Mouse (Mus musculus) kidney, postnatal 36 days (tissue): Measurements from ENCODE around the gene Lrrc8c.

Experiments used
- DNase-seq, 2 experiments: peaks; one replicate each; pipeline ENCODE4 v3.0.0; 2021 to 2022; ENCODE audit warnings: mixed read lengths in 2 of 2

The Lrrc8c gene

GRCm38 (mm10) chr5:105557346-105557745 lies 38.2 kb downstream of the Lrrc8c start:
- DNase-seq = no peak

GRCm38 (mm10) chr5:105557777-105558240 lies 38.6 kb downstream of the Lrrc8c start:
- DNase-seq = no peak

GRCm38 (mm10) chr5:105558517-105558916 lies 39.3 kb downstream of the Lrrc8c start:
- no peak for DNase-seq

- DNase-seq = peak; percentile 20 to 25
Measured at GRCm38 (mm10) chr5:105561926-105562325, 42.7 kb downstream of the Lrrc8c start.

GRCm38 (mm10) chr5:105564761-105565160 lies 45.6 kb downstream of the Lrrc8c start:
- DNase-seq = no peak

- no peak for DNase-seq
Measured at GRCm38 (mm10) chr5:105565824-105566223, 46.6 kb downstream of the Lrrc8c start.

- no peak for DNase-seq
Measured at GRCm38 (mm10) chr5:105566852-105567412, 47.7 kb downstream of the Lrrc8c start.

GRCm38 (mm10) chr5:105568043-105568747 lies 49.0 kb downstream of the Lrrc8c start:
- DNase-seq = no peak

- DNase-seq = no peak
Measured at GRCm38 (mm10) chr5:105569168-105569567, 50.0 kb downstream of the Lrrc8c start.

GRCm38 (mm10) chr5:105572160-105572692 lies 53.0 kb downstream of the Lrrc8c start:
- no peak for DNase-seq

GRCm38 (mm10) chr5:105572876-105573275 lies 53.7 kb downstream of the Lrrc8c start:
- DNase-seq = no peak

- DNase-seq = no peak
Measured at GRCm38 (mm10) chr5:105574835-105575234, 55.6 kb downstream of the Lrrc8c start.

GRCm38 (mm10) chr5:105575839-105576238 lies 56.7 kb downstream of the Lrrc8c start:
- DNase-seq = no peak

GRCm38 (mm10) chr5:105580909-105581308 lies 61.7 kb downstream of the Lrrc8c start:
- DNase-seq = peak in 1 of 2 experiments; percentile 17

GRCm38 (mm10) chr5:105585929-105586328 lies 66.7 kb downstream of the Lrrc8c start:
- DNase-seq = no peak

GRCm38 (mm10) chr5:105586655-105587054 lies 67.5 kb downstream of the Lrrc8c start:
- DNase-seq = peak; percentile 42 to 65

- no peak for DNase-seq
Measured at GRCm38 (mm10) chr5:105587471-105587870, 68.3 kb downstream of the Lrrc8c start.

GRCm38 (mm10) chr5:105588683-105589082 lies 69.5 kb downstream of the Lrrc8c start:
- no peak for DNase-seq

- no peak for DNase-seq
Measured at GRCm38 (mm10) chr5:105589119-105589518, 69.9 kb downstream of the Lrrc8c start.

- DNase-seq = no peak
Measured at GRCm38 (mm10) chr5:105592396-105592795, 73.2 kb downstream of the Lrrc8c start.

GRCm38 (mm10) chr5:105593630-105594029 lies 74.4 kb downstream of the Lrrc8c start:
- no peak for DNase-seq

- DNase-seq = peak; percentile 20 to 33
Measured at GRCm38 (mm10) chr5:105598866-105599265, 79.7 kb downstream of the Lrrc8c start.

GRCm38 (mm10) chr5:105599315-105599714 lies 80.1 kb downstream of the Lrrc8c start:
- no peak for DNase-seq

GRCm38 (mm10) chr5:105600998-105601397 lies 81.8 kb downstream of the Lrrc8c start:
- DNase-seq = no peak
